Mouse (Mus musculus) bone marrow, adult 2 months (tissue): ENCODE measurements around the gene Ube2n. TPM values are rescaled to one million over a fixed set of nuclear protein-coding genes. Genes with fewer than 3 reads are reported as not detected.

Experiments used
- H3K27ac ChIP-seq: fragments of 200-500 bp; 2 replicates; pipeline ENCODE4 v1.5.1; 2012; ENCODE audit warnings: low read depth, mild to moderate bottlenecking, control low read depth, inconsistent platforms, low read length; ENCODE audit not compliant: control insufficient read depth, poor library complexity, insufficient read depth
- H3K4me1 ChIP-seq: fragments of 200-500 bp; 2 replicates; pipeline ENCODE4 v1.6.1; 2011; ENCODE audit warnings: low read length; ENCODE audit not compliant: control insufficient read depth, insufficient read depth
- H3K4me3 ChIP-seq: fragments of 200-500 bp; replicated peaks from 2 replicates; pipeline ENCODE3; 2011; ENCODE audit warnings: mild to moderate bottlenecking, low read depth, low read length, control low read depth; ENCODE audit not compliant: control insufficient read depth
- CTCF ChIP-seq: fragments of 200-500 bp; IDR thresholded peaks from 2 replicates; pipeline ENCODE4 v1.5.1; 2011; ENCODE audit warnings: low read length, control low read depth; ENCODE audit not compliant: control insufficient read depth, insufficient read depth
- POLR2A ChIP-seq: fragments of 200-500 bp; IDR thresholded peaks from 2 replicates; pipeline ENCODE4 v1.6.1; 2011; ENCODE audit warnings: low read depth, mild to moderate bottlenecking, control low read depth, low read length, borderline replicate concordance; ENCODE audit not compliant: control insufficient read depth
- WGBS: fragments of 180-500 bp; shearing (Covaris S2); methylation state at CpG from one replicate; pipeline ENCODE4 v1.1.7; 2018; 5-methylcytosine and 5-hydroxymethylcytosine counted together
- polyA plus RNA-seq: library from polyadenylated mRNA; stranded (reverse); fragments of >200 nt; gene quantifications from 2 replicates; pipeline ENCODE4 v1.2.4, GENCODE M21; 2011; ENCODE audit warnings: low replicate concordance; ENCODE audit not compliant: missing spikeins, insufficient read depth, insufficient read length

Ube2n gene
- 77.1 and 80.7 TPM in 2 replicates for polyA plus RNA-seq

DNA sequence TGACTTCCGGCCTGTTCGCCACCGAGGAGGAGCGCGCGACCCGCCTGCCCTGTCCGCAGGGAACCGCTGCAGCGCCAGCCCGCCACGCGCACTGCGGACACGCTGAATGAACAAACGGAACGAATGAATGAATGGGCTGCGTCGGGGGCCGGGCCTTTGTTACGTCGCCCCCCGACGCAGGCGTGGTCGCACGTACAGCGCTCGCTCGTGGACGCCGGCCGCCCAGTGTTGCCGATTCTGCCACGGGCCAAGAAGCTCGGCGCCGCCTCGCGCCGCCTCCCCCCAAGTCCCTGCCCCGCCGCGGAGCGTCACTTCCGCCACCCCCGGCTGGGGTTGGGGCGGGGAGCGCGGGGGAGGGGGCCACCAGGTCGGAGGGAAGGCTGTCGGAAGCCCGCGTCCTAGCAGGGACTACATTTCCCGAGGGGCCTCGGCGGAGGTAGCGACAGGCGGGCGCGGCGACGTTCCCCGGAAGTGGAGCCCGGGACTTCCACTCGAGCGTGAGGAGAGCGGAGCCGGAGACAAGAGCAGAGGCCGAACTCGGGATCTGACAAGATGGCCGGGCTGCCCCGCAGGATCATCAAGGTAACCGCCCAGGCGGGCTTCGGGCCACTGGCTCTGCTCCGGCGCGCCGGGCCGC, at the start of gene Ube2n:
Ube2n (plus strand) TSS at position 490 of the 637 bp plus-strand sequence.
- WGBS = under 1% methylated on average over 79 of the region's 81 CpGs
- TF ChIP-seq CTCF (no peak), POLR2A (peak; percentile 82)
- Histone ChIP-seq H3K4me3 (peak within 1 kb of the TSS; percentile 86), H3K4me1 (peaks cover 1% of the 10 kb centered on the region; the same call in 1 of the 2 replicates), H3K27ac (peak within 1 kb of the TSS; percentile 100)

GRCm38 (mm10) chr10:95465485-95465896, 49.5 kb upstream of the Ube2n start:
- H3K4me3 ChIP-seq = no peak overlapping the region
- H3K27ac ChIP-seq = no peak overlapping the region
- WGBS = 56% methylated on average over 4 of the region's 4 CpGs
- no peaks in the 10 kb centered on the region for H3K4me1 ChIP-seq
- no peak for TF ChIP-seq POLR2A
- TF ChIP-seq CTCF = no peak

DNA sequence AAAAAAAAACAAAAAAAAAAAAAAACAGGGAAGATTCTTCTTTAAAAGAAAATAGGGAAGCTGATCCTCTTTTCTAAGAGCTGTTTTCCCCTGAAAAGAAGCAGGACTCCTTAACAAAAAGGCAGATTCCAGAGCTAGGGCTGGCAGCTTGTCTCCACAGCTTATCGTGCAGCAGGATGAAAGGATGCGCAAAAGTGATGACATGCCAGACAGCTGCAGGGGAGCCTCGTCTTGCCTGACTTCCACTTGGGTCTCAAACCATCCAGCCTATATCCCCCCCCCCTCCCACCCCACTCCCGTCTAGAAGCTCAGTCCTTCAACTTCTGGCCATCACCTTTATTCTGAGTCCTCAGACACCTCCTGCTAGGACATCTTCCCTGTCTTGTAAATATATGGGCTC, 46.1 kb upstream of the Ube2n start:
- Histone ChIP-seq H3K27ac (no peak overlapping the region), H3K4me1 (no peaks in the 10 kb centered on the region), H3K4me3 (no peak overlapping the region)
- TF ChIP-seq POLR2A = no peak
- TF ChIP-seq CTCF = no peak
- 78% methylated on average over 4 of the region's 4 CpGs for WGBS

- no peaks in the 10 kb centered on the region for H3K4me1 ChIP-seq
- no peak overlapping the region for H3K27ac ChIP-seq
- H3K4me3 ChIP-seq = no peak overlapping the region
- TF ChIP-seq POLR2A (no peak), CTCF (no peak)
- 67% methylated on average over 3 of the region's 3 CpGs for WGBS
Measured at GRCm38 (mm10) chr10:95471186-95471585, 43.8 kb upstream of the Ube2n start.

DNA sequence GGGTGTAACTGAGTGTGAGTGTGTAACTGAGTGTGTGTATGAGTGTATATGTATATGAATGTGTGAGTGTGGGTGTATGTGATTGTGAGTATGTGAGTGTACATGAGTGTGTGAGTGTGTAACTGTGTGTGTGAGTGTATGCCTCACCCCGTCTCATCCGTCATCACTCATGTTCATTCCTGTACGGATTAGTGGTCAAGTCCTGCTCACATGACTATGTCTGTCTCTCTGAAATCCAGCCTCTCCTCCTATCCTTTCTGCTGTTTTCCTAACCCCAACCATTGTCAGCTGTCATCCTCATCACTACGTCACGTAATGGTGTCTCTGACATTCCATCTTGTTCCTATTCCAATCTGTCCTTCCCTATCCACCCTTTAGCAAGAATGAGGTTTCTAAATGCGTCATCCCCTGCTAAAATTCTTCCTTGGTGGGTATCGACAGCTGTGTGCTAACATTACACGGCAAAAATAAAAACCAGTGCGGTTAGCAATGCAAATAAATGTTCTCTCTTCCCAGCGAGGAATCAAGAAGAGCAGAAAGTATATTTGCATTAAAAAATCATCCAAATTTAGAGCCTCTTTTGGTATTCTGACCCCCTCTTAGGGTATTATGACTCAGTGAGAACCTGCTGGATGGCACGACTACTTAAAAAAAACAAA, 42.9 kb upstream of the Ube2n start:
- 81% methylated on average over 11 of the region's 11 CpGs for WGBS
- Histone ChIP-seq H3K4me1 (no peaks in the 10 kb centered on the region), H3K27ac (no peak overlapping the region), H3K4me3 (no peak overlapping the region)
- no peak for TF ChIP-seq POLR2A
- TF ChIP-seq CTCF = no peak

GRCm38 (mm10) chr10:95475923-95476322, 39.0 kb upstream of the Ube2n start:
- 12% methylated on average over 10 of the region's 10 CpGs for WGBS
- TF ChIP-seq POLR2A (no peak), CTCF (peak; percentile 89)
- H3K4me3 ChIP-seq = no peak overlapping the region
- H3K27ac ChIP-seq = no peak overlapping the region
- no peaks in the 10 kb centered on the region for H3K4me1 ChIP-seq

- Histone ChIP-seq H3K4me3 (no peak overlapping the region), H3K4me1 (no peaks in the 10 kb centered on the region), H3K27ac (no peak overlapping the region)
- TF ChIP-seq POLR2A (no peak), CTCF (no peak)
- WGBS = 83% methylated on average over 11 of the region's 11 CpGs
Measured at GRCm38 (mm10) chr10:95477516-95477915, 37.4 kb upstream of the Ube2n start.

DNA sequence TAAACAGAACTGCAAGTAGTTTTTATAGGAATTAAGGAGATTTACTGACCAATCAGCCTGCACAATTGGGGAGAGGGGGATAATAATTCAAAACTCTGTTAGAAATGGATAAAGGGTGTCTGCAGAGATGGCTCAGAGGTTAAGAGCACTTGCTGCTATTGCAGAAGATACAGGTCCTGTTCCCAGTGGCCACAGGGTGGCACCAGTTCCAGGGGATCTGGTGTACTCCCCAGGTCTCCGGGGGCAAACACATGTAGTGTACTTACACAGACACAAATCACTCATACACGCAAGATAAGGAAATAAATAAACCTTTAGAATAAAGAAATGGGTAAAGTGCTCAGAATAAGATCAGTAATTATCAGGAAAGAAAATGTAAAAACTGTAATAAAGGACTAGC, 25.3 kb upstream of the Ube2n start:
- H3K27ac ChIP-seq = no peak overlapping the region
- H3K4me1 ChIP-seq = no peaks in the 10 kb centered on the region
- TF ChIP-seq CTCF (peak; percentile 44; the same call in 1 of the 2 replicates), POLR2A (no peak)
- 67% methylated on average over 2 of the region's 2 CpGs for WGBS
- no peak overlapping the region for H3K4me3 ChIP-seq

GRCm38 (mm10) chr10:95494268-95494667, 20.7 kb upstream of the Ube2n start:
- TF ChIP-seq CTCF (no peak), POLR2A (no peak)
- Histone ChIP-seq H3K27ac (no peak overlapping the region), H3K4me3 (no peak overlapping the region), H3K4me1 (no peaks in the 10 kb centered on the region)
- WGBS = 69% methylated on average over 5 of the region's 5 CpGs
